Comparison of ENCODE assay signal across 20 mouse cellular contexts in the genomic region with DNA sequence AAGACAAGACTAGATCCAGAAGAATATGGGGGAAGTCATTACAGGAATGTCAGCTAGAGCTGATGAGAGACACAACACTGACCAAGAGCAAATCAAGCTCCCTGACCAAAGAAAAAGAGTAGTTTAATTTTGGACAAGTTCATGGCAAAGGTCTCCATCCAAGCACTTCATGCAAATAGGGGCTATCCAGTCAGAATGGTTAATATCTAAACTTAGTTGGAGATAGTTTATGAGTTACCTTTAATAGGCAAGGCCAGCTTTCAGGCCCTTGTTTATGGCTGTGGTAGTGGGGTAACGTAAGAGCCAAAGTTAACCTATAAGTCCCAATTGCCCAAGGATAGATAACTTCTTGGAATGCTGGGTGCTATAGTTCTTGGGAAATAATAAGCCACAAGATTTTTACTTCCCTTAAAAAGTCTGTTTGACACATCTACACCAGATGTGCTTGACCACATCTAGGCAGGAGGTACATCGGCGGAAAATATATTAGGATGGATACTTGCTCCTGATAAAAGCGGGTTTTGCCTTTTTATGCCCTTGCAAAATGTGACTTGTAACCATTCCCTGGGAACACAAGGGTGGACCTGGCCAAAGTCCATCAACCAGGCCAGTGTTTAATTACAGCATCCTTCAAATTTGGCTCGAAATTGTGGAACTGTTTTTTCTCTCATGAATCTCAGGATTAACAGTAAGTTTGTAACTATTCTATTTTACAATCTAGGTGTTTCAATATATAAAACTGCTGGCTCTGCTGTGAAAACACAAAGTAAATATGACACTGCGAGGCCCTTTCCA.
DNase-seq lines count a peak whose midpoint lies in the region; ATAC-seq and TF ChIP-seq lines count a peak whose summit lies in the region.
"Had no signal": no experiment of that assay in that cellular context is flagged by ENCODE, and none has a peak within 500 bp of the region (broad histone marks: within the 10 kb centered on the region; RNA-seq: fewer than 3 reads in every experiment).

No protein-coding gene starts in this region.

- TF ChIP-seq EP300 in liver, postnatal 0 days (IDR thresholded peaks at IDR 0.05; ENCODE audit: low read depth): no peak

- WGBS in liver, adult 2 months: 78% methylated on average over 6 of the region's 6 CpGs
- 76% methylated on average over 6 of the region's 6 CpGs for WGBS in liver, postnatal 0 days (ENCODE audit: insufficient replicate concordance)

- H3K36me3 ChIP-seq in liver, adult 2 months (ENCODE audit: control insufficient read depth, insufficient read depth, low read length): no peaks in the 10 kb centered on the region; the same call in 1 of the 2 replicates
- no peaks in the 10 kb centered on the region for H3K36me3 ChIP-seq in liver, postnatal 0 days (replicated peaks; ENCODE audit: insufficient read depth, low read length)
- H3K36me3 ChIP-seq: heart, embryonic 13.5 days; hindbrain, embryonic 13.5 days; neural tube, embryonic 13.5 days had no signal

- no peaks in the 10 kb centered on the region for H3K9me3 ChIP-seq in liver, postnatal 0 days (ENCODE audit: low read length)
- H3K9me3 ChIP-seq: forebrain, embryonic 13.5 days; heart, embryonic 13.5 days; hindbrain, embryonic 13.5 days; neural tube, embryonic 13.5 days had no signal

- H3K27ac ChIP-seq in liver, adult 2 months (replicated peaks; ENCODE audit: insufficient read depth, low read depth, low read length): no peak overlapping the region
- no peak overlapping the region for H3K27ac ChIP-seq in liver, postnatal 0 days (ENCODE audit: low read depth)
- H3K27ac ChIP-seq: forebrain, embryonic 13.5 days; heart, embryonic 13.5 days; hindbrain, embryonic 13.5 days; macrophage; neural tube, embryonic 13.5 days had no signal

- H3K27me3 ChIP-seq in liver, adult 2 months (ENCODE audit: control insufficient read depth, insufficient read depth, low read length): no peaks in the 10 kb centered on the region
- no peaks in the 10 kb centered on the region for H3K27me3 ChIP-seq in liver, postnatal 0 days (ENCODE audit: insufficient read depth, low read length)
- H3K27me3 ChIP-seq: forebrain, embryonic 13.5 days; heart, embryonic 13.5 days; hindbrain, embryonic 13.5 days; neural tube, embryonic 13.5 days had no signal

- H3K9ac ChIP-seq in liver, adult 2 months (ENCODE audit: low read depth, low read length): no peak overlapping the region
- H3K9ac ChIP-seq in liver, postnatal 0 days (replicated peaks): no peak overlapping the region
- H3K9ac ChIP-seq: forebrain, embryonic 13.5 days; heart, embryonic 13.5 days; hindbrain, embryonic 13.5 days; neural tube, embryonic 13.5 days had no signal

- no peak for ATAC-seq in liver, postnatal 0 days
- ATAC-seq in monocyte, adult 5-6 weeks (replicated peaks; ENCODE audit: insufficient number of reproducible peaks, low FRiP score, low TSS enrichment, poor library complexity, severe bottlenecking): no peak
- ATAC-seq: forebrain, embryonic 13.5 days had no signal

- no peaks in the 10 kb centered on the region; the same call in 1 of the 2 replicates for H3K4me1 ChIP-seq in liver, adult 2 months (ENCODE audit: control insufficient read depth, insufficient read depth, low read length)
- H3K4me1 ChIP-seq in liver, postnatal 0 days (ENCODE audit: insufficient read depth): 0 out of 2 replicates have a peak, but pooled peaks cover 5% of the 10 kb centered on the region
- H3K4me1 ChIP-seq: forebrain, embryonic 13.5 days; heart, embryonic 13.5 days; hindbrain, embryonic 13.5 days; neural tube, embryonic 13.5 days had no signal

- no peak overlapping the region for H3K4me2 ChIP-seq in liver, postnatal 0 days (ENCODE audit: low read depth, low read length)
- H3K4me2 ChIP-seq: forebrain, embryonic 13.5 days; heart, embryonic 13.5 days; hindbrain, embryonic 13.5 days; liver, embryonic 11.5 days; midbrain, embryonic 11.5 days; neural tube, embryonic 13.5 days had no signal

- peak; percentile 47 for DNase-seq in liver, adult 2 months (ENCODE audit: extremely low read depth, low read depth, low spot score)
- no peak for DNase-seq in liver, postnatal 0 days
- peak; percentile 65 for DNase-seq in cerebellum, adult 9-10 months
- peak; percentile 38 to 60 for DNase-seq in kidney, adult 8-10 months
- no peak for DNase-seq in left cerebral cortex, adult 9 months (ENCODE audit: low spot score in 2 of 2)
- no peak for DNase-seq in layer of hippocampus, adult 9-10 months (ENCODE audit: low spot score)
- DNase-seq: adrenal gland, adult 2 months; gastrocnemius, postnatal 10 days; heart, adult 18-20 months; left cerebral cortex, postnatal 4 days; lung, adult 2 months; thymus, postnatal 14 days had no signal

- H3K79me2 ChIP-seq in liver, adult 2 months (ENCODE audit: control insufficient read depth, insufficient read depth, low read length): no peaks in the 10 kb centered on the region

- H3K4me3 ChIP-seq in liver, adult 2 months (ENCODE audit: insufficient read depth, low read depth, low read length): no peak overlapping the region
- no peak overlapping the region for H3K4me3 ChIP-seq in liver, postnatal 0 days (ENCODE audit: low read depth, low read length)
- H3K4me3 ChIP-seq: forebrain, embryonic 13.5 days; heart, embryonic 13.5 days; hindbrain, embryonic 13.5 days; neural tube, embryonic 13.5 days had no signal

- TF ChIP-seq CTCF in liver, adult 2 months (IDR thresholded peaks at IDR 0.05; ENCODE audit: low read depth, low read length): no peak
- TF ChIP-seq CTCF in liver, postnatal 0 days (IDR thresholded peaks at IDR 0.05; ENCODE audit: low read depth): no peak

- TF ChIP-seq POLR2A in liver, adult 2 months (IDR thresholded peaks at IDR 0.05; ENCODE audit: extremely low read depth, insufficient read depth, low read length): no peak

Comparison
In these comparisons a context has a peak if more than half of its experiments do, and no peak if none do; other contexts are left out.
1. DNase-seq: peak in liver, adult 2 months (single experiment), cerebellum, adult 9-10 months (single experiment) and kidney, adult 8-10 months (2 of 2); none in liver, postnatal 0 days (single experiment), left cerebral cortex, adult 9 months (0 of 2) and layer of hippocampus, adult 9-10 months (single experiment).